Mouse (Mus musculus): ENCODE results near the gene Commd6.
A peak's percentile ranks its signal among the peaks of the same experiment; 100 is the strongest.

Commd6 gene

DNA sequence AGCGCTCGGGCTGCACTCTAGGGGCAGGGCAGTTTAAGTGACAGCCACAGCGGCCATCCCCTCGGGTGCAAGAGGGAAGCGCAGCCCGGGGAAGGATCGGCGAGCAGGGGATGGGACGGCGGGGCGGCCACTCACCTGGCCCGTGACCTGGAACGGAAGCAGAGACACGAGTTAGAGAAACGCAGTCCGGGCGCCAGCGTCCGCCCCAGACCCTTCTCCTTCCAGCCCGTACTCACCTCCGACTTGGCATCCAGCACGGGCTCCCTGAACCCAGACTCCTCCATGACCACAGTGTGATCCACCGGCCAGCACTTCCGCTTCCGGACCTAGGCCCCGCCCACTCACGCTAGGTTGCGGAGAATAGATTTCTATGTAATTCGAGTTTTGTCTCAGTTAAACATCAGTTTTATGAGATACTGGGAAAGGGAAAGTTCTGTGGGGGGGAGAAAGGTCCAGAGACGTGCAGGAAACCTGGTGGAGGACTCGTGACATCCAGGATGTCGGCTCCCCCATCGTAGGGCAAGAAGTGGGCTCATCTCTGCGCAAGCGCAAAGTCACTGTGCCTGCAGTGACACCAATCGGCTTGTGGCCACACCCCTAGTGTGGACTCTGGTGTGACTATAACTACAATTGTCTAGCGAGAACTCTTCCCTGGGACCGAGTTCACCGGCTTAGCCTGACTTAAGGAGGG lies at the start of gene Commd6:
TSS of gene Commd6 (minus strand) at position 534 of the 691 bp plus-strand sequence.
- TF ChIP-seq GATA4 (IDR thresholded peaks at IDR 0.05; ENCODE audit: insufficient replicate concordance, low read length): no peak

DNA sequence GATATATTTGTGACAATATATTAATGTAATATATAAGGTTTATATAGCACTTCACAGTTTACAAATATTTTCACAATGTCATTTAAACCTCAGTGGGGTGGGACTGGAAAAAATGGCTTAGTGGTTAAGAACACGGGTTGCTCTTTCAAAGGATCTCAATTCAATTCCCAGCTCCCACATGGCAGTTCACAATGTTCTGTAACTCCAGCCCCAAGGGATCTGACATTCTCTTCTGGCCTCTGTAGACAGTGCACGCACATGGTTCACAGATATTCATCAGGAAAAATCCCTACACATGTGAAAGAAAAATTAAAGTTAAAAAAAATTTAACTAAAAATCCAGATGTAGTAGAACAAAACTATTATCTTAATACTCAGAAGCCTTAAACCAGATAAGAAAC lies 47.9 kb upstream of the Commd6 start:
- TF ChIP-seq GATA4 (IDR thresholded peaks at IDR 0.05; ENCODE audit: insufficient replicate concordance, low read length): no peak

DNA sequence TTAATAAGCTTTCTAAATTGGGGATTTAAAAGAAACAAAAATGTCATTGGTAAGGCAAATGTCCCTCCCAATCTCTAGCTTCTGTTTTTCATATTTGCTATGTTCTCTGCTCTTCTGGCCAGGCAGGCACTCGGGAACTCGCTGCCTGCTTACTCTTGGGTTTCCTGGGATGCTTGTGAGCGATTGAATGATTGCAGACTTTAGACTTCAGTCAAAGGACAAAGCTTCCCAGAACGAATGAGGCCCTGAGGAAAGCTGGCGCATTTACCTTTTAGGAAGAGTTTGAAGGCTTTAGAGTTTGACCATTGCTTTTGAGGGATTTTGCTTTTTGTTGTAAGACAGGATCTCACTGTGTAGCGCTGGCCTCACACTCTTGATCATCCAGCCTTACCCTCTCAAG lies 47.2 kb upstream of the Commd6 start:
- TF ChIP-seq GATA4 (IDR thresholded peaks at IDR 0.05; ENCODE audit: insufficient replicate concordance, low read length): no peak

DNA sequence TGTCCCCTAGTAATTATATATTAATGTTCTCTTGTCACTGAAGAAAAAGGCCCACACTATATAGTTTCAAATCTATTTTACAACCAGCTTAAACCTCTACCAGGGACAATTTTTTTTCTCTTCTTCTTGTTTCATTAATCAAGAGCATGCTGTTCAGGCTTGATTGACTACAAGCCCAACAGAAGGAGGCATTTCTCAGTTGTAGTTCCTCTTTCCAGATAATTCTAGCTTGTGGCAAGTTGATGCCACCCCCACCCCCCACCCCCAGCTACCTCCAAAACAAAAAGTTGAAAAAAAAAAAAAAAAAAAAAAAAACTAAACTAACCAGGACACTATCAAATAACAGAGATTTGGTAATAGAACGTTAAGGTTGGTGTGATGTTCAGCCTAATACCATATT lies 31.7 kb upstream of the Commd6 start:
- TF ChIP-seq GATA4 (IDR thresholded peaks at IDR 0.05; ENCODE audit: insufficient replicate concordance, low read length): no peak

DNA sequence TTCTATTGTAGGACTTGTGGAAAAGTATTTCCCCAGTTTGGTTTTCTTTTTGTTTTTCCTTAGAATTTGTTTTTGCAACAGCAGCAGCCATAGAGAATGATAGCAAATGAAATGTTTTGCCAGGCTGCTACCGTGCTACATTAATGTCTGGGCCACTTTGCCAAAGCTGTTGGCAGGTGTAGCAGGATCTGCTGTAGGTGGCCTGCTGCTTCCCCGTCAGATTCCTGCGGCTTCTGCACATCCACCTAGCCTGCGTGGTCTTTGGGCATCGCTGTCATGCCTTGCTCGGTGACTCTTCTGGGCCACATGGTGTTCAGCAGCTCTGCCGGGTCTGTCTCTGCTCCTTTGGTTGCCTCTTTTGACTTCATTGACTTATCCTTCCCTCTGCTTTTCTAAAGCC lies 28.1 kb upstream of the Commd6 start:
- no peak for TF ChIP-seq GATA4 (IDR thresholded peaks at IDR 0.05; ENCODE audit: insufficient replicate concordance, low read length)

DNA sequence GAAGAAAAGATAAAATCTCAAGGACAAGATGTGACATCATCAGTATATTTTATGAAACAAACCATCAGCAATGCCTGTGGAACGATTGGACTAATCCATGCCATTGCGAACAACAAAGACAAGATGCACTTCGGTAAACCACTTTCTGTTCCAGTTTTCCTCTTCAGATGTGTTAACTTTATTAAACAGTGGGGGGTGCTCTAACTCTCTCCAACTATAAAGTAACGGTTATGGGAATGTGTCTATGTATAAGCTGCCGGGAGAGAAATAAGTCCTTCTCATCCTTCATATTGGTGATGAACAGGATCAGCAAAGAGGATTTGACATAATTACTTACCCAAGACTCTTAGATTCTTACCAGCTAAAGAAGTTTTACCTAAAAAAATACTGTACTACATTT lies 26.1 kb upstream of the Commd6 start:
- no peak for TF ChIP-seq GATA4 (IDR thresholded peaks at IDR 0.05; ENCODE audit: insufficient replicate concordance, low read length)

DNA sequence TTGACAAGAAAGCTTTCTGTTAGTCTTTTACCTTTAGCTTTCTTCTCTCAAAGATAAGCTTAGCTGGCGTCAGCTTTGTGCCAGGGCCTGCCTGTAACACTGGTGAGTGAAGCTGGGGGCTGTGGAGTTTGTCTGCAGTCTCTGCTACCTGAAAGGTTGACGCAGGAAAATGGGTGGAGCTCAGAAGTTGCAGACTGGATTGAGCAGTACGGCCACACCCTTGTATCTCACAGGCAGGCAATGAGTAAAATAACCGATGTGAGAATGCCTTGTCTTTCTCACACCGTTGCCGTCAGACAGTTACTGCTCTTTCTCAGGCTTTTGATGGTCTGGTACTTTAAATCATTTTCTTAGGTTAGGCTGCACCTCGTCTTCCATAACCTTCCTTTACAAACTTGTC lies 25.6 kb upstream of the Commd6 start:
- no peak for TF ChIP-seq GATA4 (IDR thresholded peaks at IDR 0.05; ENCODE audit: insufficient replicate concordance, low read length)

DNA sequence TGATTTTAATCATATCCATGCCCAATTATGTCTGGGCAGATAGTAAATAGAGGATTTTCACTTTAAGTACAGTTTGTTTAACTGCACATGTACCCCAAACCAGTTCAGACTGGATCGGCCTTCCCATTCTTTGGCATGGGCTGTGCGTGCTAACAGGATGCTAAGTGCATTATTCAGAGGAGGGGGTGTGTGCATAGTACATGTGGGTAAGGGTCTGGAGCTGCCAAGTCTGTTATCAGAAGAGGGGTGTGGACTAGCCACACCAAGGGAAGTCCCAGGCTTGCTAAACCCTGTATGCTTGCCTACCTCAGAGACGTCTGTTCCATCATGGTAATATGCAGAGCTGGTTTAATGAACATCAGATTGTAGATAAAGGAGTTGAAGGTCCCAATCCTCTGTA lies 23.8 kb upstream of the Commd6 start:
- no peak for TF ChIP-seq GATA4 (IDR thresholded peaks at IDR 0.05; ENCODE audit: insufficient replicate concordance, low read length)

DNA sequence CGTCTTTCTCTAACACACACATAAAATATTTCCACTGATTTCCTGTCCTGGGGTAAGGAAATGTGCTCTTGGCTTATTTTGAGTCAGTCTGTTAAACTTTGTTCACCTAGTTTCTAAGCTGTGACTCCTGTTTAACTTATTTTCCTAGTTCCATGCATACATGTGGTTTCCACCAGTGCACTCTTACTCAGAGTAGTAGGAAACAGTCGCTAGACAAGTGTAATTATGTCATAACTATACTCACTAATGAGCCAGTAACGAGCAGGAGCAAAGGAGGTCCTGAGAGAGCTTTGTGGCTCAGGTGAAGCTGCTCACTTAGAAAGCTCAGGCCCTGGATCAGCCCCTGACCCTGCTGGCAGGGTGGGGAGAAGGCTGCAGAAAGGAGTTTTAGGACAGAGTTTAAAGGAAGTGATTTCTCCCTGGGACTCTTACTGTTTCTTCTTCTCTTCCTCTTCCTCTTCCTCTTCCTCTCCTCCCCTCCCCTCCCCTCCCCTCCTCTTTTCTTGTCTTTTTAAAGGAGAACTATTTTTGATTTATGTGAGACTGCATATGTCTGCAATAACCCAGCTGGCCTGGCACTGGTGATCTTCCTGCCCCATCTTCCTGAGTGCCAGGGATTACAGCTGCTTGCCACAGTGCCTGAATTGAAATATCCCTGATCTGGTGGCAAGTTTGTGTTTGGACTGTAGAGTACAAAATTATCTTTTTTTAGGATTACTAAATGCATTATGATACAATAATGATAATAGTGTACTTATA lies 21.3 kb upstream of the Commd6 start:
- TF ChIP-seq GATA4 (IDR thresholded peaks at IDR 0.05; ENCODE audit: insufficient replicate concordance, low read length): no peak

DNA sequence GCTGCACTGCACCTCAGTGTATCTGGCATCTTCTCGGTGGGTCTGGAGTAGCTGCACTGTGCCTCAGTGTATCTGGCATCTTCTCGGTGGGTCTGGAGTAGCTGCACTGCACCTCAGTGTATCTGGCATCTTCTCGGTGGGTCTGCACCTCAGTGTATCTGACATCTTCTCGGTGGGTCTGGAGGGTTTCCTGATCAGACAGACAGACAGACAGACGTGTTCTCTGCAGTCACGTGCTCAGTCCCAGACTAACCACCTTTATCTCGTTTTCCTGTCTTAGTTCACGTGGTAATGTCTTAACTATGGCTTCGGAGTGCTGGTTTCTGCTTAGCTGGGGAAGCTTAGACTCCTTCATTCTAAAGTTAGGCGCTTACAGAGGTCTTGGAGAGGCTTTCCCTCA lies 15.8 kb upstream of the Commd6 start:
- TF ChIP-seq GATA4 (IDR thresholded peaks at IDR 0.05; ENCODE audit: insufficient replicate concordance, low read length): no peak

DNA sequence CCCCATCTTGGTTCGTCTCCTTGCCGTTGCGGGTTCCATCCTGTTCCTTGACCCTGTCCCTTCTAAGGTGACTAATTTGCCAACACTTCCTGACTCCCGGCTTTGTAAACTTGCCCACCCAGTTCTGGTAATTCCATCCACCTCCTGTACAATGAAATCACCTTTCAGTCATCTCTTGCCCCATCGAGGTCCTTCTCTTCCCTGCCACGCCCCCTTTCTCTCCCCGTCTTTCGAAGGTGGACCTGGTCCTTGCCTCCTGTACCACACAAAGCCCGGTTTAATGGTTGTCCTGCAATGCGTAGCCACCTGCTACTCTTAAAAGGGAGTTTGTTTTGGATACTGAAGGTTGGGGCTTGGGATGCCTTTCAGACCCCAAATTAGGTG lies 14.0 kb upstream of the Commd6 start:
- no peak for TF ChIP-seq GATA4 (IDR thresholded peaks at IDR 0.05; ENCODE audit: insufficient replicate concordance, low read length)

DNA sequence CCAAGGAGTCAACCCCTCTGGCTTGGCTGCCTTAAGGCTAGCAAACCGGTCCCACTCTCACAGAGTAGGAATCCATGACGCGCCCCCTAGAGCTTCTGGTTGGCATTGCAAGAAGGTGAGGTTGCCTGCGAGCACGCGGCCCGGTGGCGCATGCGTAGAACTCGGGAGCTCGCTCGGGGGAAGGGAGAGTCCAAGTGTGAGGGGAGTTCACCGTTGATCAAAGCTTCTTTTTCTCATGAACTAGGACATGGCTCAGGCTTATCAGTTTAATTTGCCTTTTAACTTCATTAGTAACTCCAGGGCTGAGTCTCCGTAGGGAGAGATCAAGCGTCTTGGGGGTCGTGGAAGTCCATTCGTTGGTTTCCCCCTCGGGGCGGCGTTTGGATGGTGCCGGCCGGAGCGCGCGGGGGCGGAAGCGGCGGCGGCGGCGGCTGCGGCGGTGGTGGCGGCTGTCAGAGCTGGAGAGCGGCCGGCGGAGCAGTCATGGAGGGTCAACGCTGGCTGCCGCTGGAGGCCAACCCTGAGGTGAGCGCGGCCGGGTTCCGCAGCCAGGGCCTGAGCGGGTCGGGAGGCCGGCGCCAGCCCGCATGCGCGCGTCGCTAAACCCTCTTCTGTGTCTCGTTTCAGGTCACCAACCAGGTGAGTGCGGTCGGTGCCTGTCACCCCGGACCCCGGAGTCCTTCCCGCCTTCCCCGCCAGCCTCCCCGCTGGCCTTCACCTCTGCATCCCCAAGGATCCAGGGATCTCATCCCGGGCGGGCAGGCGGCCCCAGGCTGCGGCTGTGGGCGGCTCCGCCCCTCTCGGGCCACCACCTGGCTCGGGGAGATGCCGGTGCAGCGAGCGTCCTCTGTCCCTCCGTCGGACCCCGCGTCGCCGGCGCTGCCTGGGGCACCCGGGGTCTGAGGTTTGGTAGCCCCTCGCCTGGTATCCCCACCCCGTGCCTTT lies 13.4 kb upstream of the Commd6 start, which contains the start of gene Uchl3:
TSS of gene Uchl3 (plus strand) at position 387 of the 945 bp plus-strand sequence.
- TF ChIP-seq GATA4 (IDR thresholded peaks at IDR 0.05; ENCODE audit: insufficient replicate concordance, low read length): peak; percentile 9; the same call in 1 of the 2 replicates

DNA sequence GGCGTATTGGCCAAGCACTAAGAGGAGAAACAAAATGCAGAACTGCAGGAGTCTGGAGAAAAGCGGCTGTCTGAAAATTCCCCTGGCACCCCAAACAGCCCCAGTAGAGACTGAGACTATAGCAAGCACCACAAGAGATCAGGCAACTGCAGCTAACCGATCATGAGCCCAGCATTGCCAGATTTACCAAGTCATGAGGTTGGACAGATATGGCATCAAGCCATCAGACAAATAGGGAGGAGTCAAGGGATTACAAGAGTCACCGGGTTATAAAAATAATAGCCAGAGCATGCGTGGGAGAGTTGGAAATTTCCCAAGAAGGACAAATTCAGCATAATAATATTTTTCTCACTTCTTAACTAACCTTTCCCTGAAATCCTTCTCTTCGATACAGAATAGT lies 12.1 kb upstream of the Commd6 start:
- TF ChIP-seq GATA4 (IDR thresholded peaks at IDR 0.05; ENCODE audit: insufficient replicate concordance, low read length): no peak

DNA sequence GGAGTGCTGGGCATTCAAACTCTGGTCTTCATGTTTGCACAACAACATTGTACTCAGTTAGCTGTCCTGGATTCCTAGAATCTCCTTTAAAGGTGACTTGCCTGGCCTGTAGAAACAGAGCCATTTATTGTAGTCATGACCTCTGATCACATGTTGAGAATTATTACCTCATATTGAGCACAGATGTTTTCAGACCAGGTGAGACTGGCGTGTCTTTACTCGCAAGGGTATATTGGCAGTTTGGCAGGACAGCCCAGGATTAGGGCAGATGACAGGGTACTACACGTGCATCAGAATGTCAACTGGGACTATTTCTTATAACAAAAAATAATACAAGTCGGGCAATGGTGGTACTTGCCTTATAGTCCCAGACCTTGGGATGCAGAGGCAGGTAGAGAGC lies 10.1 kb upstream of the Commd6 start:
- TF ChIP-seq GATA4 (IDR thresholded peaks at IDR 0.05; ENCODE audit: insufficient replicate concordance, low read length): no peak

DNA sequence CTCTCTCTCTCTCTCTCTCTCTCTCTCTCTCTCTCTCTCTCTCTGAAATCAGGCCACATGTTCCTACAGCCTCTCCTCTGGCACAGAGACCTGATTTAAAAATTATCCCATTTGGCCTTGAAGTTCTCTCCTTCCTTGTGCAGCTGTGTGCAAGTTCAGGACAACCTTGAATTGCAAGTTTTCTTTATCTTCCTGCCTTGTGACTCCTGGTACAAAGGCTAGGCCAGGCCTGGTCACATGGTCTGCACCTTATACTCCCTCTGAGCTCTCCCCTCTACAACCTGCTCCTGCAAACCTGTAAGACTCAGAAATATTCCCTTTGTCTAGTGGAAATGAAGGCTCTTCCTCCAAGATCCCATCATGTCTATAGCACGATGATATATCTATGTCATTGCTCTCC lies 4.5 kb upstream of the Commd6 start:
- TF ChIP-seq GATA4 (IDR thresholded peaks at IDR 0.05; ENCODE audit: insufficient replicate concordance, low read length): no peak
